Mouse (Mus musculus): ENCODE data around the gene Mlxip. TPM values are rescaled to one million over a fixed set of nuclear protein-coding genes. Genes with fewer than 3 reads are reported as not detected.

The Mlxip gene
- polyA plus RNA-seq, 1 experiment from 2014 or later, result 10.5 TPM

- ATAC-seq (ENCODE audit: low FRiP score, low TSS enrichment) (no peak), DNase-seq (ENCODE audit: low spot score) (no peak)
- Histone ChIP-seq H3K27ac (replicated peaks) (no peak overlapping the region), H3K4me1 (replicated peaks; ENCODE audit: control insufficient read depth, insufficient read depth) (no peaks in the 10 kb centered on the region), H3K4me2 (replicated peaks; ENCODE audit: low read depth) (no peak overlapping the region), H3K36me3 (ENCODE audit: control insufficient read depth, insufficient read depth, low read length) (peaks cover 14% of the 10 kb centered on the region), H3K4me3 (ENCODE audit: low read depth, low read length) (no peak overlapping the region), H3K27me3 (ENCODE audit: control insufficient read depth, insufficient read depth, low read length) (no peaks in the 10 kb centered on the region), H3K9ac (ENCODE audit: low read length) (no peak overlapping the region), H3K9me3 (ENCODE audit: control insufficient read depth, low read length) (no peaks in the 10 kb centered on the region)
- TF ChIP-seq CTCF (IDR thresholded peaks at IDR 0.05; ENCODE audit: low read depth) (no peak), EP300 (optimal IDR thresholded peaks at IDR 0.05) (no peak)
- 86% methylated on average over 1 of the region's 1 CpGs for WGBS
These were observed 44.7 kb downstream of the Mlxip start for GRCm38 (mm10) chr5:123439312-123439711.

GRCm38 (mm10) chr5:123439941-123440340 lies 45.3 kb downstream of the Mlxip start:
- no peak overlapping the region for H3K4me3 ChIP-seq (ENCODE audit: low read depth, low read length)
- TF ChIP-seq EP300 (optimal IDR thresholded peaks at IDR 0.05) (no peak), CTCF (IDR thresholded peaks at IDR 0.05; ENCODE audit: low read depth) (peak; percentile 57)
- H3K4me2 ChIP-seq (replicated peaks; ENCODE audit: low read depth), result no peak overlapping the region
- ATAC-seq (ENCODE audit: low FRiP score, low TSS enrichment), result no peak
- WGBS, result 75% methylated on average over 4 of the region's 4 CpGs
- H3K27me3 ChIP-seq (ENCODE audit: control insufficient read depth, insufficient read depth, low read length), result no peaks in the 10 kb centered on the region
- H3K9ac ChIP-seq (ENCODE audit: low read length), result no peak overlapping the region
- peak; percentile 27 for DNase-seq (ENCODE audit: low spot score)
- no peaks in the 10 kb centered on the region for H3K4me1 ChIP-seq (replicated peaks; ENCODE audit: control insufficient read depth, insufficient read depth)
- peaks cover 19% of the 10 kb centered on the region for H3K36me3 ChIP-seq (ENCODE audit: control insufficient read depth, insufficient read depth, low read length)
- H3K9me3 ChIP-seq (ENCODE audit: control insufficient read depth, low read length), result no peaks in the 10 kb centered on the region
- H3K27ac ChIP-seq (replicated peaks), result no peak overlapping the region

DNA sequence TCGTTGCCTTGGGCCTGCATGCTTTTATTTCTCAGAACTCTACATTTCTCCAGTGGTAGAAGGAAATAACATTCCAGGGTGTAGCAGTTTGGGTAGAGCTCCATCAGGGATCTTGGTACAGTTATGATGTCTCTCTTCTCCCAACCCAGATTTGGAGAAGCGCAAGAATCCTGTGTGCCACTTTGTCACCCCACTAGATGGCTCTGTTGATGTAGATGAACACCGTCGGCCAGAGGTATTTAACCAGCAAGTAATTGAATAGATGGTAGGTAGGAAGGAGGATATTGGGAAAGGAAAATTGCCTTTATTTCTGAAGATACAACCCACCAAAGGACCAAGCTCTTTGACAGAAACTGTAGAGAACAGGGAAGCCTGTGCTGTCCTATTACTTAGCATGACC lies 46.1 kb downstream of the Mlxip start:
- 67% methylated on average over 4 of the region's 4 CpGs for WGBS
- Histone ChIP-seq H3K4me1 (replicated peaks; ENCODE audit: control insufficient read depth, insufficient read depth) (no peaks in the 10 kb centered on the region), H3K4me3 (ENCODE audit: low read depth, low read length) (no peak overlapping the region), H3K27me3 (ENCODE audit: control insufficient read depth, insufficient read depth, low read length) (no peaks in the 10 kb centered on the region), H3K9me3 (ENCODE audit: control insufficient read depth, low read length) (no peaks in the 10 kb centered on the region), H3K36me3 (ENCODE audit: control insufficient read depth, insufficient read depth, low read length) (peaks cover 22% of the 10 kb centered on the region), H3K27ac (replicated peaks) (no peak overlapping the region), H3K9ac (ENCODE audit: low read length) (no peak overlapping the region), H3K4me2 (replicated peaks; ENCODE audit: low read depth) (no peak overlapping the region)
- ATAC-seq (ENCODE audit: low FRiP score, low TSS enrichment), result no peak
- TF ChIP-seq EP300 (optimal IDR thresholded peaks at IDR 0.05) (no peak), CTCF (IDR thresholded peaks at IDR 0.05; ENCODE audit: low read depth) (peak; percentile 34)
- DNase-seq (ENCODE audit: low spot score), result no peak

DNA sequence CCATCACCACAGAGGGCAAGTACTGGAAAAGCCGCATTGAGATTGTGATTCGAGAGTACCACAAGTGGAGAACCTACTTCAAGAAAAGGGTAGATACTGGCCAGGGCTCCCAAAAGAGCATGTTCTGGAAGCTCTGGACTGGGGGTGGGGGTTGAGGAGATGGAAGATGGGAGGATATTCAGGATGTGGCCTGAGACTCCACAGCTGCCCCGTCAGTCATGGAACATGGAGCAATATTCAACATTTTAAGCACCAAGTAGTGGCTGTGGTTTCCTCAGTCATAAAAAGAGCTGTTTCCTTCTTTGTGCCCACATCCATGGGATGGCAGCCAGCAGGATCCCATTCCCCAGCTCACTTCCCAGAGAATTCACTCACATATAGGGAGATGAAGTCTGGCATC lies 47.7 kb downstream of the Mlxip start:
- Histone ChIP-seq H3K36me3 (ENCODE audit: control insufficient read depth, insufficient read depth, low read length) (peaks cover 28% of the 10 kb centered on the region), H3K4me2 (replicated peaks; ENCODE audit: low read depth) (no peak overlapping the region), H3K27me3 (ENCODE audit: control insufficient read depth, insufficient read depth, low read length) (no peaks in the 10 kb centered on the region), H3K4me3 (ENCODE audit: low read depth, low read length) (no peak overlapping the region), H3K27ac (replicated peaks) (no peak overlapping the region), H3K9ac (ENCODE audit: low read length) (no peak overlapping the region), H3K9me3 (ENCODE audit: control insufficient read depth, low read length) (no peaks in the 10 kb centered on the region), H3K4me1 (replicated peaks; ENCODE audit: control insufficient read depth, insufficient read depth) (no peaks in the 10 kb centered on the region)
- TF ChIP-seq EP300 (optimal IDR thresholded peaks at IDR 0.05), result no peak
- no peak for TF ChIP-seq CTCF (IDR thresholded peaks at IDR 0.05; ENCODE audit: low read depth)
- WGBS, result 86% methylated on average over 3 of the region's 3 CpGs
- DNase-seq (ENCODE audit: low spot score) (no peak), ATAC-seq (ENCODE audit: low FRiP score, low TSS enrichment) (no peak)

DNA sequence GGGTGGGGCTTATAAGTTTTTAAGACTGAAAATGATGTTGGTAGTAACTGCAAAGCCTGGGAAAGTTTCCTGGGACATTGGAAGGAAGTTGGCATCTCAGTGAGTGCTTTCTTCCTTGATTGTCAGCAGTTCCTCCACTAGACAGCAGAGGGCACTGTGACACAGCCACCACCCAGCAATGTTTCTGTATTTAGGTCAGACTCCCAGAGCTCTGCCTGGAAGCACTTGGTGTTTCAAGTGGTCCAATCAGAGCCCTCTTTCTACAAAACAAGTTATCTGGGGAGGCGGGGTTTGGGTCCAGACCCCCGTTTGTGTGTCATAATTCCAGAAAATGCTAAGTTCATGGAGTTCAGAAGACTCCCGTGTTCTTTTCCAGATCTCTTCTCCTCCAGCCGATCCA lies 49.5 kb downstream of the Mlxip start:
- Histone ChIP-seq H3K27ac (replicated peaks) (no peak overlapping the region), H3K9me3 (ENCODE audit: control insufficient read depth, low read length) (no peaks in the 10 kb centered on the region), H3K4me3 (ENCODE audit: low read depth, low read length) (no peak overlapping the region), H3K4me1 (replicated peaks; ENCODE audit: control insufficient read depth, insufficient read depth) (no peaks in the 10 kb centered on the region), H3K36me3 (ENCODE audit: control insufficient read depth, insufficient read depth, low read length) (peaks cover 35% of the 10 kb centered on the region), H3K4me2 (replicated peaks; ENCODE audit: low read depth) (no peak overlapping the region), H3K27me3 (ENCODE audit: control insufficient read depth, insufficient read depth, low read length) (no peaks in the 10 kb centered on the region), H3K9ac (ENCODE audit: low read length) (no peak overlapping the region)
- TF ChIP-seq EP300 (optimal IDR thresholded peaks at IDR 0.05), result no peak
- peak; percentile 93 for TF ChIP-seq CTCF (IDR thresholded peaks at IDR 0.05; ENCODE audit: low read depth)
- DNase-seq (ENCODE audit: low spot score) (peak; percentile 75), ATAC-seq (ENCODE audit: low FRiP score, low TSS enrichment) (peak; percentile 46; the same call in 1 of the 2 replicates)
- WGBS, result 43% methylated on average over 4 of the region's 4 CpGs

DNA sequence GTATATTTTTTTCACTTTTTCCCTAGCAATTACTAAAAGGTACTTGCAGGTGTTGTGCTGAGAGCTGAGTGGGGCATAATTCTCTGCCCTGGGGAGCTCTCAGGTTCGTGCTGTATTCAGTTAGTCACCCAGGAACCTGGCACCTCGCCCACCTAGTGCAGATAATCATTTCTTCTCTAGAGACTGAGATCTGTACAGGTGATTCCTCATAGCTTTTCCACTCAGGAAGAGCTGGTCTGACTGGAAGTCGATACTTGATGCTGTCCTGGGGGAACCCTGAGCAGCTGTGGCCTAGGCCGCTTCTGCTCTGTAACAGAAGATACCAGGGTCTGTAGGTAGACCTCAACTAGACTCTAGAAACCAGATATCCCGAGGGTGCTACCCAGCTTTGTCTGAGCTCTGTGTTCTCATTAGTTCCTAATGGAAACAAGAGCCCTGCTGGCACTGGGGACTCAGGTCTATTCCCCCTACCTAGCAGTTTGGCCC lies 50.3 kb downstream of the Mlxip start:
- no peak overlapping the region for H3K4me3 ChIP-seq (ENCODE audit: low read depth, low read length)
- H3K27me3 ChIP-seq (ENCODE audit: control insufficient read depth, insufficient read depth, low read length), result no peaks in the 10 kb centered on the region
- ATAC-seq (ENCODE audit: low FRiP score, low TSS enrichment) (no peak), DNase-seq (ENCODE audit: low spot score) (no peak)
- no peak for TF ChIP-seq EP300 (optimal IDR thresholded peaks at IDR 0.05)
- TF ChIP-seq CTCF (IDR thresholded peaks at IDR 0.05; ENCODE audit: low read depth), result no peak
- no peaks in the 10 kb centered on the region for H3K4me1 ChIP-seq (replicated peaks; ENCODE audit: control insufficient read depth, insufficient read depth)
- 88% methylated on average over 5 of the region's 5 CpGs for WGBS
- H3K9ac ChIP-seq (ENCODE audit: low read length), result no peak overlapping the region
- H3K4me2 ChIP-seq (replicated peaks; ENCODE audit: low read depth), result no peak overlapping the region
- H3K36me3 ChIP-seq (ENCODE audit: control insufficient read depth, insufficient read depth, low read length), result peaks cover 36% of the 10 kb centered on the region
- H3K9me3 ChIP-seq (ENCODE audit: control insufficient read depth, low read length), result no peaks in the 10 kb centered on the region
- no peak overlapping the region for H3K27ac ChIP-seq (replicated peaks)

Measured in stomach, postnatal 0 days (tissue).